Mouse (Mus musculus) fat pad, adult 2 months (tissue): ENCODE measurements around the gene Esam.

Experiments used
- DNase-seq: peaks from one replicate; pipeline ENCODE4 v3.0.0-alpha.2; 2011; ENCODE audit warnings: low read depth, low spot score; ENCODE audit errors: extremely low read depth

Esam gene

GRCm38 (mm10) chr9:37554279-37554678 is 26.4 kb downstream of the Esam start:
- DNase-seq = no peak

DNA sequence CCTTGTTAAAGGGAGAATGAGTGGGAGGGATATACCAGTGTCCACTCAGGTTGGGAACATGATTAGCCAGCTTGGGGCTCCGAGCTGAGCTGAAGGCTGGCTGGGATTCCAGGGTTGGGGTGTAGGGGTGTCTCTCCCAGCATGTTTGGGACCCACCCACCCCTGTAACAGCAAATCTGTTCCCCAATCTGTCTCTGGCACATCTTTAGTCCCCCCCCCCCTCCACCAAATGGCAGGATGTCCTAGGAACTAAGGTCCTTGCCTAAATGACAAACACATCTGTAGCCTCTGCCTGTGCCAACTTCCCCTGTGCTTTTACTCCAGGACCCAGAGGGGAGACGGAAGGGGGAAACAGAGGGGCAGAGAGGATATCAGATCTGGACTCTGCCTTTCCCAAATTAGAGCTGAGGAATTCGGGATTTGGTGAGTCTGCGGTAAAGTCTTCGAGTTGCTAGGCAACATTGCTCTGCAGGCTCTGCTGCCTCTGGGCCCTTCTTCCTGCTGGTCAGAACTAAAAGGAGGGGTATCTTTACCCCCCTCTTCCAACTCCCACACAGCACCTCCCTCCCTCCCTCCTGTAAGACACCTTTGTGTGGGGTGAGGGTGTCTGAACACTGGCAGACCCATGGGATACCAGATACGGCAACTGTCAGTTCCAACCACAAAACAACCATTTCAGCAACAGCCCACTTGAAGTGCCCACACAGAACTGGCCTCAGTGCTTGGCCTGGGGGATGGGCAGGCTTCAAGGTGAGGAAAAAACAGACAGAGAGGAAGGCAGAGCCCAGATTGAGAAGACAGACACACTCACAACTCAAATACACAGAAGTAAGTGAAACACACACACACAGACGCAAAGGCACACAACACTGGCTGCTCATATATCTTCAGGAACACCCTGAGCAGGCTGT is 27.2 kb downstream of the Esam start, which contains the start of gene Siae:
TSS of gene Siae (plus strand) at position 861 of the 911 bp plus-strand sequence.
- DNase-seq = no peak

- no peak for DNase-seq
Measured at GRCm38 (mm10) chr9:37556366-37556765, 28.5 kb downstream of the Esam start.

DNA sequence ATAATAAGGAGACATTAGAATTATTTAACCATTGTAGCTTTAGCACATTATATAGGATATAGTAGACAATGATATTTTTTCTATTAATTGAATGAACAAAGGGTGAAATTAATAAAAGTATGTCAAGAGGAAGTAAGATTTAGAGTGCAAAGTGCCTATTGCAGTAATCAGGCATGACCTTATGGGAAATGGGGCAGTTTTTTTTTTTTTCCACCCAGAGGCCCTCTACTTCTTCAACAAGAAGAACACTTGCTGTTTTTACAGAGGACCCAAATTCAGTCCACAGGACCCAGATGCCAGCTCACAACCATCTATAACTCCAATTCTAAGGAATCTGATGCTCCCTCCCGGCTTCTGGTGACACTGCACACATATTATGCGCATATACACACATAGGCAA is 32.7 kb downstream of the Esam start:
- DNase-seq = no peak

- DNase-seq = no peak
Measured at GRCm38 (mm10) chr9:37563805-37564204, 35.9 kb downstream of the Esam start.

DNA sequence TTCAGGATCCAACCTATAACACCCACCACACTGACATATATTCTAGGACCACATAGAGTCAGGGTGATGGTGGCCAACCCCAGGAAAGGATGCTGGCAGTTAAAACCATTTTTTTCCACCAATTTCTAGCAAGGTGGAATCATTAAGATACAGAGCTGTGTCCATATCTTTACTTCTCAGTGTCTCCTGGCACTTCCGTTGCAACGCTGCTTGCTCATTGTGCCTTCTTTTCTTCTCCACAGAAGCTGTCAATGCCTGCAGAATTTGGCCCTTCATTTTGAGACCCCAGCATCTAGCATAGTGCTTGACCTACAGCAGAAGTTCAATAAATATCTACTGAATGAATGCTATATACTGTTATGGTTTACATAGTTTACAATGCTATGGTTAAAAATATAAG is 39.1 kb downstream of the Esam start:
- DNase-seq = no peak

DNA sequence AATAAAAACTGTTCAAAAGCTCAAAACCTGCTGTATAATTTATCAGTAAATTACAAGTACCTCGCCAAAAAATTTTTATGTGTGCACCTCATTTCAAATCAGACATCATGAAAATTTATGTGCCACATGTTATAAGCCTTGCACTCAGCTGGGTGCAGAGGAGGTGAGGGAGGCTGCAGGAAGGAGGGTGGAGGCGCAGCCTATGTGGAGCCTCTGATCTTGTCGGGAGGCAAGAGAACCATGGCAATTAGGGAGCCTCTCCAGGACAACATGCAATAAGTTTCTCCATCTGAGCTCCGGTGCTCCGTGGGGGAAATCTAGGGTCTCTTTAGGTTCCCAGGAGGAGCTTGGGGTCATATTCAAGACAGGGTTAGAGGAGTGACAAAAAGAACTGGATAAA is 39.6 kb downstream of the Esam start:
- DNase-seq = no peak

DNA sequence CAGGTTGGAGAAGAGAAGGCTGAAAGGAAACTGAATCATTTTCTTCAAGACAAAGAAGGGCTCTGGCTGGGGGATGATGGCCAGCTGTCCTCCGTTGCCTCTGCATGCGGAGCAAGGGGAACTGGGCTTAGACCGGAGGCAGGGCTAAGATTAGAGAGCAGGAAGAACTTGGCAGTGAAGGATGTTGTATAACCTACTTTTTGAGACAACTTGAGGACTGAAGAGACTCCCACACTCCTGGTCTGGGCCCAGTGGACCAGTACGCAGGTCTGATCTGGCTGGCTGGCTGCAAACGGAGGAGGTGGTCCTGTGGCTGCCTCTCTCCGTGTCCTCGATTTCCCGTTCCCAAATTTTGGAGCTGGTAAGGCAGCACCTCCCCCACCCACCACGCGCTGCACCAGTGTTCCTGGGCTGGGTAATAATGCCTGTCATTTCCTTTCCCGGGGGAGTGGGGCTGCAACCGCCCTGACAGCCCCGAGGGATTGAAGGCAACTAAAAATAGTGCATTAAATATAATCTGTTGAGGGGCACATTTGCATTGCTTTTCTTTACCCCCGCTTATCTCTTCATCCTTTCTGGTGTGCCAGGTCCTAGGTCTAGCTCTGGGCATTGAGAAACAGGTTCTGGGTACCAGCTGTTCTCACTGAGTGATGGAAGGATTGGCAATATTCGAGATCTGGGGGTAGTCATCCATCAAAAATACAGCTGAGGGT is 40.2 kb downstream of the Esam start:
- DNase-seq = no peak

- no peak for DNase-seq
Measured at GRCm38 (mm10) chr9:37568605-37569214, 40.8 kb downstream of the Esam start.

DNA sequence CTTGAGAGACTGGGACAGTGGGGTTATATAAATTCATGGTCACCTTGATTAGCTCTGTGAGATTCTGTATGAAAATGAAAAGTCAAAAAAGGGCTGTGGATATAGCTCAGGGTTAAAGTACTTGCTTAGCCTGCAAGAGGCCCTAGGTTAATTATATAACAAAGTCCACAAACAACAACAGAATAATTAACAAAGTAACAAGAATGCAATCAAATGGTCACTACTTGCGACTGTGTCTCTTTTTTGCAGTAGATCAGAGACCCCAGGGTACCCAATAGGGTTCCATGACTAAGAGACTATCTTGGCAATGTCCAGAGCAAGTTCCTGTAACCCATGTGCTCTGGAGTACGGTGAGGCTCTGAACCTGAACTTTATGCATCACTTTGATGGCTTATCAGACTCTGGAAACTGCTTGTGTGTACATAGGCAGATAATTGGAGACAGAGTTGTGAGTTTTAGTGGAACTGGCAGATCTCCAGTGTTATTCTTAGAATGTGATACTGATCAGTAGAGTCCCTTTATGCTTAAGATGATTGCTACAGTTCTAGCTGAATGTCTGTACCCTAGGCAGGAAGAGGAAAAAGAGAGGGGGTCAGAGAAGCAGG is 41.5 kb downstream of the Esam start:
- no peak for DNase-seq

DNA sequence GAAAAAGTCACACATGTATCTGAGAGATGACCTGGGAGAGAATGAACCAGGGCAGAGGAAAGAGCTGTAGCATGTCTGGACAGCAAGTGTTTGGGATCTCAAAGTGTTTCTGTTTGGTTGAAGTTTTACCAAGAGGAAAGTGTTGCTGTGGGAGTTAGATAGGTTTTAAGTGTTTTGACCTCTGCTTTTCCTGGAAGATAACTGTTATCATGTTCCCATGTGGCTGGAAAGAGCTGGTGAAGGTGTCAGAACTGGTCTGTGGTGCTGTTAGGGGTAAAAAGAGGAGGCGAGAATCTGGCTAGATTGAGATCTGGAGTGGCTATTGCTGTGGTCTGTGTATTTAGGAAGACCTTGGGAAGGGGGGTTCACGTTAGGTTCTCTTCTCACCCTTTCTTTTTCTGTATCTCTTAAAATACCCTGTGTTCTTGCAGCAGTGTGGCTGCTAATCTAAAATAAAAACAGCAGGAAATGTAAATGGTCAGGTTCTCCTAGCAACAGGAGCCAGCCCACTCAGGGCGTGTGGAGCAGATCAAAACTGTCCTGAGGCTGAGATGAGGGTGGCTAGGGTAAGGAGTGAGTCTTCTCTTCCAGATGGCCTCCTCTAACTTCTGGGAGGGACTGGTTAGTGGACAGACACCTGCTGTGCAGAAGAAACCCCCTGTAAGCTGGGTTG is 44.5 kb downstream of the Esam start:
- DNase-seq = no peak

DNA sequence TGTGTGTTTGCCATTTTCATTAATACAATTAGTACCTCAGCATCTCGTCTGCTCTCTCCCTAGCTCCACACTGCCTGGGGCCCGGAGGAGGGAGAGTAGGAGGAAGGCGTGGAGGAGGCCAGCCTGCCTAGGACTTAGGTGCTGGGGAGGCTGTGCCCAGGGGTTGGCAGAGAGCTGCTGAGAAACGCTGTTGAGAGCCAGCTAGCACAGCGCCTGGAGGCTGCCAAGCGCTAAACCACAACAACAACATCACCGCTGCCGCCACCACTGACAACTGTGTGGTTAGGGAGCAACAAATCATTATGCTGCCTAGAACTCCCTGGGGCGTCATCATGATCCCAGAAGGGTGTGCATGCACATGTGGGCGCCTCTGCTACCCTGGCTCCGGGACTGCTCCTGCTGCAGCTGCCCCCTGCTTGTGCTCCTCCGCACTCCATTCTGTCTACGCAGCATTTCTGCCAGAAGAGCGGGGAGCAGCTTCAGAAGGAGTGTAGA is 48.6 kb downstream of the Esam start:
- DNase-seq = peak; percentile 42

GRCm38 (mm10) chr9:37583594-37583993 is 55.7 kb downstream of the Esam start:
- DNase-seq = no peak

DNA sequence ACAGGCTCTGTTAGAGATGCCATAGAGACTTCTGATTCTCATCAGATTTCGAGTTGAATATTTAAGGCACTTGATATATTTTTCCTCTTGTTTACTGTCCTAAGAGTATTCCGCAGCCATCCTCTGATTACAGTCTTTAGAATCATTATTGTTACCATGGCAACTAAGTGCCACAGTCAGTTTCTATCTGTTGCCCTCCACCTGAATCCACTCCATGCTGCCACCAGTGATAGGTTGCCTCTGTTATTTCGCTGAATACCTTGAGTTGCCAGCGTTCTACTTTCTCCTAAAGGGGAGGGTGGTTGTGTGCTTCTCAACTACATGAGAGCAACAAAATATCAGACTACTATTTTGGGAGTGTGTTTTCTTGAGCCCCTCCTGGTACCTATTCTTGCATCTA is 58.8 kb downstream of the Esam start:
- DNase-seq = no peak
